Mouse (Mus musculus) spleen, adult 2 months (tissue): Measurements from ENCODE around the gene Hist1h3f.

Source experiments
- CTCF ChIP-seq: fragments of 200-500 bp; IDR thresholded peaks from 2 replicates; pipeline ENCODE4 v1.5.1; 2011; ENCODE audit warnings: mild to moderate bottlenecking, inconsistent platforms; ENCODE audit not compliant: insufficient read depth, insufficient read length, insufficient replicate concordance; ENCODE audit errors: extremely low read depth
- POLR2A ChIP-seq: fragments of 200-500 bp; IDR thresholded peaks from 2 replicates; pipeline ENCODE4 v1.6.1; 2011; ENCODE audit warnings: low read depth, low read length, inconsistent platforms

DNA sequence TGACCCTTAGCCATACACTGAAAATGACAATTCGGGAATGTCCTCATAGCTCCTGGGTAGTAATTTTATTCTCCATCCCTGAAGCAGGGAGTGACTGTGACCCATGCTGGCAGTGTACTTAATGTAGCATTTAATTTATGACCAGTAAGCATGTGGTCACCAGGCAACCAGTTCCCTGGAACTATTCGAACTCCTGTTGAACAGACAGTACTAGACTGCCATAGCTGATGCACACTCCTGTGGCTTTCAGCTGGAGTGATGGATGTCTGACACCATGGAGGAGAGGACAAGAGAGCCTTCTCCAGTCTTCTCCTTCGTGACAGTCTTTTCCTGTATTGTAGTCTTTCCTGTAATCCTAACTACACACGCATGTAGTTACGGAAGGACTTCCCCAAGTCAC is 14.8 kb upstream of the Hist1h3f start:
- no peak for TF ChIP-seq CTCF
- TF ChIP-seq POLR2A, result no peak
